Mouse (Mus musculus) neural tube, embryonic 11.5 days (tissue): ENCODE data around the gene Arhgef28. TPM values are rescaled to one million over a fixed set of nuclear protein-coding genes. Genes with fewer than 3 reads are reported as not detected.
A peak's percentile ranks its signal among the peaks of the same experiment; 100 is the strongest.

Experiments
- ATAC-seq: fragments of 200-750 bp; cut with Nextera tagmentation; 2 replicates; pipeline ENCODE4 v1.8.0; 2017; ENCODE audit warnings: moderate number of reproducible peaks, mild to moderate bottlenecking, moderate TSS enrichment, moderate library complexity; ENCODE audit not compliant: insufficient read depth, low FRiP score, low TSS enrichment
- DNase-seq: peaks from one replicate; pipeline ENCODE4 v3.0.0-alpha.2; 2015; ENCODE audit warnings: low spot score
- H3K27ac ChIP-seq: fragments of 300-500 bp; sonication (generic); 2 replicates; pipeline ENCODE4 v1.5.1; 2014; ENCODE audit warnings: low read depth, mild to moderate bottlenecking, low read length
- H3K27me3 ChIP-seq: fragments of 300-500 bp; sonication (generic); 2 replicates; pipeline ENCODE4 v1.6.1; 2014; ENCODE audit warnings: mild to moderate bottlenecking, low read length, mixed read lengths; ENCODE audit not compliant: control insufficient read depth, insufficient read depth
- H3K36me3 ChIP-seq: fragments of 300-500 bp; sonication (generic); 2 replicates; pipeline ENCODE4 v1.6.1; 2014; ENCODE audit warnings: mild to moderate bottlenecking, low read length, moderate library complexity, mixed read lengths; ENCODE audit not compliant: control insufficient read depth, insufficient read depth
- H3K4me1 ChIP-seq: fragments of 300-500 bp; sonication (generic); 2 replicates; pipeline ENCODE4 v1.6.1; 2014; ENCODE audit warnings: low read length, mixed read lengths; ENCODE audit not compliant: control insufficient read depth, insufficient read depth
- H3K4me2 ChIP-seq: fragments of 300-500 bp; sonication (generic); 2 replicates; pipeline ENCODE4 v1.6.1; 2014; ENCODE audit warnings: low read depth, mild to moderate bottlenecking, moderate library complexity
- H3K4me3 ChIP-seq: fragments of 300-500 bp; sonication (generic); 2 replicates; pipeline ENCODE4 v1.5.1; 2014; ENCODE audit warnings: low read depth, low read length
- H3K9ac ChIP-seq: fragments of 300-500 bp; sonication (generic); 2 replicates; pipeline ENCODE4 v1.6.1; 2014; ENCODE audit warnings: mild to moderate bottlenecking, low read length
- H3K9me3 ChIP-seq: fragments of 300-500 bp; sonication (generic); 2 replicates; pipeline ENCODE4 v1.6.1; 2016; ENCODE audit warnings: low read length; ENCODE audit not compliant: control insufficient read depth
- WGBS: fragments of 180-500 bp; shearing (Covaris S2); extraction: QIAGEN DNeasy Blood & Tissue Kit; methylation state at CpG from one replicate; pipeline ENCODE4 v1.1.7; 2014; 5-methylcytosine and 5-hydroxymethylcytosine counted together
- polyA plus RNA-seq: library from polyadenylated mRNA; unstranded; fragments of >200 nt; fragmentation: Nextera tagmentation; extraction: Ambion mirVana; gene quantifications from 2 replicates; pipeline ENCODE4 v1.2.1, GENCODE M21; 2014

Gene Arhgef28
- polyA plus RNA-seq, 1 experiment from 2014 or later: 7.7 TPM

DNA sequence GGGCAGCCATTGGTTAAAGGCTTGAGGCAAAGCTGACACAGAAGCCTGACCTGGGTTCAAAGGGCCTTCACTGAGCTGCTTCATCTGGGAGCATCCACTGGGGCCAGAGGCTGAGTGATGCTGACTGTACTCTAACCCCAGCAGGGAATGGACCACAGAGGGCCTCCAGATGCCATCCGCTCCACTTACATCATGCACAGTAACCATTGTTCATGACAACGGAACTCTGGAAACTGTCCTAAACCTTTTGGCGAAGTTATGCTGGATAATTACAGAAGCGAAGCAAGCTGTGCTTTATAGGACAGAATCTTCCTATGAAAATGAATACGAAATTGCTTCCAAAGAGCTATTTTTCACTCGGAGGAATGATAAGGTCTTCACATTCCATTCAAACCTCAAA, 219.5 kb downstream of the Arhgef28 start:
- Histone ChIP-seq H3K4me3 (no peak overlapping the region), H3K27me3 (no peaks in the 10 kb centered on the region), H3K4me2 (no peak overlapping the region), H3K36me3 (no peaks in the 10 kb centered on the region), H3K9ac (no peak overlapping the region), H3K4me1 (no peaks in the 10 kb centered on the region), H3K9me3 (no peaks in the 10 kb centered on the region), H3K27ac (no peak overlapping the region)
- 86% methylated on average over 6 of the region's 6 CpGs for WGBS
- no peak for ATAC-seq
- no peak for DNase-seq

DNA sequence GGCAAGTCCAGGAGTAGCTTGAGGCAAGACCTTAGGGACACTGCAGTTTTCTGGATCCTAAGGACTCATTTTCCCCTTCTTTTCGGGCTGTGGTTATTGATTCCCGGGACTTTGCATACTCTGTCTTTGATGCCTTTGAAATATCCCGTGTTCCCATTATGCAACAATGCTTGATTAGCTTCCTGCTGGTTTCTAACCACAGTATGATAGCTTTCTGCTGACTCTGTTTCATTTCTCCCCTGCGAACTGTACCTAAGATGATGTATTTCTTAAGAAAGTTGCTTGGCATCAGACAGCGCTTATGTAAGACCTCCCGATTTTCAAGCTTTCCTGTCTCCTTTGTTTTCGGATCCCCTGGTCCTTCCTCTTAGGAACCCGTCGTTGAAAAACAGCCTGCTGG, 229.1 kb downstream of the Arhgef28 start:
- 87% methylated on average over 9 of the region's 9 CpGs for whole genome bisulfite sequencing
- H3K4me1 ChIP-seq: peaks cover 2% of the 10 kb centered on the region; the same call in 1 of the 2 replicates
- H3K4me2 ChIP-seq: no peak overlapping the region
- no peaks in the 10 kb centered on the region for H3K27me3 ChIP-seq
- no peaks in the 10 kb centered on the region for H3K36me3 ChIP-seq
- no peak overlapping the region for H3K4me3 ChIP-seq
- no peak for DNase-seq
- H3K9me3 ChIP-seq: no peaks in the 10 kb centered on the region
- no peak for ATAC-seq
- no peak overlapping the region for H3K27ac ChIP-seq
- H3K9ac ChIP-seq: no peak overlapping the region

GRCm38 (mm10) chr13:97976642-97977041, 229.6 kb downstream of the Arhgef28 start:
- WGBS: 92% methylated on average over 2 of the region's 2 CpGs

GRCm38 (mm10) chr13:97974532-97975194, 231.6 kb downstream of the Arhgef28 start:
- no peaks in the 10 kb centered on the region for H3K9me3 ChIP-seq
- H3K36me3 ChIP-seq: no peaks in the 10 kb centered on the region
- DNase-seq (no peak), ATAC-seq (no peak)
- no peaks in the 10 kb centered on the region for H3K4me1 ChIP-seq
- no peak overlapping the region for H3K4me2 ChIP-seq
- H3K27ac ChIP-seq: no peak overlapping the region
- 88% methylated on average over 6 of the region's 6 CpGs for WGBS
- H3K9ac ChIP-seq: no peak overlapping the region
- H3K4me3 ChIP-seq: no peak overlapping the region
- no peaks in the 10 kb centered on the region for H3K27me3 ChIP-seq

More at GRCm38 (mm10) chr13:97976642-97977041, 229.6 kb downstream of the Arhgef28 start:
- H3K4me3 ChIP-seq: no peak overlapping the region
- ATAC-seq (no peak), DNase-seq (no peak)
- no peaks in the 10 kb centered on the region for H3K9me3 ChIP-seq
- H3K27ac ChIP-seq: no peak overlapping the region
- H3K4me2 ChIP-seq: no peak overlapping the region
- H3K36me3 ChIP-seq: no peaks in the 10 kb centered on the region
- H3K4me1 ChIP-seq: peaks cover 2% of the 10 kb centered on the region; the same call in 1 of the 2 replicates
- H3K9ac ChIP-seq: no peak overlapping the region
- H3K27me3 ChIP-seq: no peaks in the 10 kb centered on the region

- DNase-seq (no peak), ATAC-seq (no peak)
- Histone ChIP-seq H3K9ac (no peak overlapping the region), H3K4me3 (no peak overlapping the region), H3K36me3 (no peaks in the 10 kb centered on the region), H3K9me3 (no peaks in the 10 kb centered on the region), H3K4me1 (no peaks in the 10 kb centered on the region), H3K27ac (no peak overlapping the region), H3K27me3 (no peaks in the 10 kb centered on the region), H3K4me2 (no peak overlapping the region)
- 69% methylated on average over 4 of the region's 4 CpGs for WGBS
These were observed 232.3 kb downstream of the Arhgef28 start for GRCm38 (mm10) chr13:97973915-97974314.

DNA sequence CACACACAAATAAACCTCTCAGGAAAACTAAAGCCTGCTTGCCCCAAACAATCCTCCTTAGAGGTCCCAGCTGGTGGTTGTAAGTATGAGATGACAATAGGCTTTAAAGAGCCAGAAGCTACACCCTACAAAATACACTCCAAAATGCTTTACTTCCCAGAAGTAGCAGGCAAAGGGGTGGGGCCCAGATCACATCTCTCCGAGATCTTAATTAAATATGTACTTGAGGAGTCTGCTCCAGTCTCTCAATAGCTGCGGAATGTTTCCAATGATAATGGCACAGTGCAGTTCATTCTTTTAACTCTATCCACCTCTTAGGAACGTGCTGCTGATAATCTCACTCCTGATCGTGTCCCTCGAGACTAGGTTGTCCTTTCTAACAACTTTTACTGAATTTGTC, 240.2 kb downstream of the Arhgef28 start:
- Histone ChIP-seq H3K4me3 (no peak overlapping the region), H3K4me1 (no peaks in the 10 kb centered on the region), H3K36me3 (no peaks in the 10 kb centered on the region), H3K9me3 (no peaks in the 10 kb centered on the region), H3K27ac (no peak overlapping the region), H3K9ac (no peak overlapping the region), H3K27me3 (no peaks in the 10 kb centered on the region), H3K4me2 (no peak overlapping the region)
- DNase-seq (no peak), ATAC-seq (no peak)
- WGBS: 88% methylated on average over 5 of the region's 5 CpGs

DNA sequence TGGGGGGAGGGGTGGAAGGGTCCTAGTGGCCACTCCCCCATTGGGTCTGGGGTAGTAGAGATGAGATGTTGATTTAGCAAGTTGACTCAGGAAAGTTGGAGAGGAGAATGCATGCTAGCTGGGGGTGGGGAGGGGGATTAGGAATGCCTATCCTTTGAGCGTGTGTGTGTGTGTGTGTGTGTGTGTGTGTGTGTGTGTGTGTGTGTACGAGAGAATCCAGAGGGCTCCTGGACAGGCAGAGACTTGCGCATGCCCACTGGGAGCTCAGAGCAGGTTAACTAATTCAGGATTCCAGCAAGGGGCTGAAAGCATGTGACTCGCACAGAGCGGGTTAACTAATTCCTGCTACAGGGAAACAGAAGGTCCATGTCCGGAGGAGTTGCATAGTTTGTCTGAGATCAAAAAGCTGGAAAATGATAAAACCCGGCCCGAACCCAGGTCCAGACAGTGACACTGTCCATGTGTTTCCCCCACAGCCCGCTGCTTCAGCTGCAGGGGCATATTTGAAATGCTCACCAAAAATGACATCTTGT, 241.3 kb downstream of the Arhgef28 start:
- Histone ChIP-seq H3K9me3 (no peaks in the 10 kb centered on the region), H3K36me3 (no peaks in the 10 kb centered on the region), H3K4me1 (no peaks in the 10 kb centered on the region), H3K27ac (no peak overlapping the region), H3K27me3 (no peaks in the 10 kb centered on the region), H3K4me3 (no peak overlapping the region), H3K9ac (no peak overlapping the region), H3K4me2 (no peak overlapping the region)
- DNase-seq (no peak), ATAC-seq (no peak)
- WGBS: 78% methylated on average over 8 of the region's 9 CpGs

- Histone ChIP-seq H3K4me1 (0 out of 2 replicates have a peak, but pooled peaks cover 8% of the 10 kb centered on the region), H3K27ac (no peak overlapping the region), H3K36me3 (no peaks in the 10 kb centered on the region), H3K9me3 (no peaks in the 10 kb centered on the region), H3K4me2 (no peak overlapping the region), H3K4me3 (no peak overlapping the region), H3K27me3 (no peaks in the 10 kb centered on the region), H3K9ac (no peak overlapping the region)
- 82% methylated on average over 4 of the region's 4 CpGs for WGBS
- ATAC-seq: no peak
- no peak for DNase-seq
These were observed 246.1 kb downstream of the Arhgef28 start for GRCm38 (mm10) chr13:97960142-97960541.

GRCm38 (mm10) chr13:97959394-97959888, 246.8 kb downstream of the Arhgef28 start:
- Histone ChIP-seq H3K27me3 (no peaks in the 10 kb centered on the region), H3K36me3 (no peaks in the 10 kb centered on the region), H3K4me1 (0 out of 2 replicates have a peak, but pooled peaks cover 9% of the 10 kb centered on the region), H3K9me3 (no peaks in the 10 kb centered on the region), H3K4me3 (no peak overlapping the region), H3K4me2 (no peak overlapping the region), H3K27ac (no peak overlapping the region), H3K9ac (no peak overlapping the region)
- ATAC-seq (no peak), DNase-seq (peak; percentile 26)
- 31% methylated on average over 7 of the region's 7 CpGs for WGBS
